Mouse (Mus musculus) lung, postnatal 0 days (tissue): ENCODE data around the gene Olfr432.

Experiments used
- CTCF ChIP-seq: IDR thresholded peaks from 2 replicates; pipeline ENCODE4 v1.5.1; 2016; ENCODE audit warnings: antibody characterized with exemption, mild to moderate bottlenecking
- EP300 ChIP-seq: IDR thresholded peaks from 2 replicates; pipeline ENCODE4 v1.6.1; 2016; ENCODE audit warnings: antibody characterized with exemption, mild to moderate bottlenecking, control low read depth

DNA sequence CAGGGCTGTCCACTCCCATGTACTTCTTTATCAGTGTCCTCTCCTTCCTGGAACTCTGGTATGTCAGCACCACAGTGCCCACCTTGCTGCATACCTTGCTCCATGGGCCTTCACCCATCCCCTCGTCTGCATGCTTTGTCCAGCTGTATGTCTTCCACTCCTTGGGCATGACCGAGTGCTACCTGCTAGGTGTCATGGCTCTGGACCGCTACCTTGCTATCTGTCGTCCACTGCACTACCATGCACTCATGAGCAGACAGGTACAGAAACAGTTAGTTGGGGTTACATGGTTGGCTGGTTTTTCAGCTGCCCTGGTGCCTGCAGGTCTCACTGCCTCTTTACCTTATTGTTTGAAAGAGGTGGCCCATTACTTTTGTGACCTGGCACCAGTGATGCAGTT lies 1.5 kb downstream of the Olfr432 start:
- no peak for TF ChIP-seq EP300
- TF ChIP-seq CTCF = no peak
